Mouse (Mus musculus) lung, adult 2 months (tissue): ENCODE measurements at regions not wholly inside any gene's neighbourhood (a gene's known extent, or its start where the extent isn't known, plus 50 kb on each side); places are given as distances from the start of the nearest gene placed in this dataset.

Experiments used
- DNase-seq: peaks from one replicate; pipeline ENCODE4 v3.0.0; 2022
- H3K4me1 ChIP-seq: fragments of 200-500 bp; 2 replicates; pipeline ENCODE4 v1.6.1; 2011; ENCODE audit warnings: low read length; ENCODE audit not compliant: control insufficient read depth, insufficient read depth
- H3K4me3 ChIP-seq: fragments of 200-500 bp; replicated peaks from 2 replicates; pipeline ENCODE3; 2011; ENCODE audit warnings: low read depth, mild to moderate bottlenecking, control low read depth, low read length; ENCODE audit errors: extremely low read depth
- CTCF ChIP-seq: fragments of 200-500 bp; IDR thresholded peaks from 2 replicates; pipeline ENCODE4 v1.5.1; 2011; ENCODE audit warnings: mild to moderate bottlenecking, low read length, control low read depth; ENCODE audit not compliant: insufficient read depth
- POLR2A ChIP-seq: fragments of 200-500 bp; IDR thresholded peaks from 2 replicates; pipeline ENCODE4 v1.6.1; 2011; ENCODE audit warnings: low read depth, mild to moderate bottlenecking, control low read depth, low read length, borderline replicate concordance; ENCODE audit errors: extremely low read depth
- WGBS: fragments of 180-500 bp; shearing (Covaris S2); methylation state at CpG from one replicate; pipeline ENCODE4 v1.1.7; 2018; 5-methylcytosine and 5-hydroxymethylcytosine counted together

DNA sequence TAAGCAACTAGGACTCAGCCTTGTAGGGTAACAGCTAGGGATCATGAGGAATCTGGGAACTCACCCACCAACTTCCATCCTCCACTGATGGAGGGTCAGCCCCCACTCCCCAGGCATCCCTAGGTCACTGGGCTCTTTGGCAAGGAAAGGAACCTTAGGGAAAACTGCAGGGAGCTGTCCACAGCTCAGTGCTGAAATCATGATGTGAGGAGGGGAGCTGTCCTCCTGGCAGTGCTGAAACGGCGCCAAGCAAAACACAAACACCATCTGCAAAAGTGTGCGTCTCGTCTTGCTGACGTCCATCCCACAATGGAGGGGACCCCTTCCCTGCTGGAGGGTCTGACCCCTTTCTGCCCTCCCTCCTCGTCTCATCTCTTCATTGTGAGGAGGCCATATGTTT lies 68.6 kb upstream of the Rph3a start:
- H3K4me3 ChIP-seq, result no peak overlapping the region
- TF ChIP-seq POLR2A, result no peak
- no peak; the same call in 1 of the 2 replicates for TF ChIP-seq CTCF
- WGBS, result 14% methylated on average over 6 of the region's 6 CpGs
- peak; percentile 35 for DNase-seq
- no peaks in the 10 kb centered on the region for H3K4me1 ChIP-seq

GRCm38 (mm10) chr5:121076741-121077140 lies 66.8 kb upstream of the Rph3a start:
- DNase-seq, result no peak
- no peaks in the 10 kb centered on the region for H3K4me1 ChIP-seq
- no peak for TF ChIP-seq CTCF
- WGBS, result 84% methylated on average over 7 of the region's 7 CpGs
- H3K4me3 ChIP-seq, result no peak overlapping the region

- Histone ChIP-seq H3K4me1 (no peaks in the 10 kb centered on the region), H3K4me3 (no peak overlapping the region)
- DNase-seq, result no peak
- 7% methylated on average over 11 of the region's 11 CpGs for WGBS
- TF ChIP-seq CTCF (no peak), POLR2A (no peak)
Measured at GRCm38 (mm10) chr5:121068821-121069220, 58.9 kb upstream of the Rph3a start.

GRCm38 (mm10) chr5:121064721-121065120 lies 54.8 kb upstream of the Rph3a start:
- no peaks in the 10 kb centered on the region for H3K4me1 ChIP-seq
- TF ChIP-seq POLR2A, result no peak
- TF ChIP-seq CTCF, result no peak
- 55% methylated on average over 12 of the region's 12 CpGs for WGBS
- no peak overlapping the region for H3K4me3 ChIP-seq
- DNase-seq, result no peak

DNA sequence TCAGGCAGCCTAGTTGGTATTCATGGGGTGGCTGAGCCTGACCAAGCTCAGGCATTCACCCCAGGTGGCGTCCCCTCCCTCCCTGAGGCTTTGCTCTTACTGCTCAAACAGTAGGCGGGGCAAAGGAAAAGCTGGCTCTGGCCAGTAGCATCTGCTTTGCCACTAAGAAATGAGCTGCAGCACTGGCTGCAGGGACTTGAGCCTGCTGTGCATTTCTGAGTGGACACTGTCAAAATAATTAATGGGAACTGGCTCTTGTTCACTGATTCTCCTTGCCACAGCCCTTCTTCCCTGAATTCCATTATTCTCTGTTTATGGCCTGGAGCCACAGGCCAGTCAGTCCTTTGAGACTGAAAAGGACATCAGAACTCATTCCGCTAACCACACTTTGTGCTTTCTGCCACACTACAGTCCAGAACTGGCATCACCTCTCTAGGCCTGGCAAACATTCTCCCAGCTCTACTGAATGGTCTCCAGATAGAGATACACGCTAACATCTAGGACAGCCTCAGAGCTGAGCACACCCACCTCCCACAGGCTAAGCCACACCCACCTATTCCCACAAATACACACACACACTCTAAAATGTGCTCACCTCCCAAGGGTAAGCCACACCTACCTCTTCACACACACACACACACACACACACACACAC lies 53.2 kb upstream of the Rph3a start:
- no peak for DNase-seq
- Histone ChIP-seq H3K4me1 (no peaks in the 10 kb centered on the region), H3K4me3 (no peak overlapping the region)
- no peak for TF ChIP-seq POLR2A
- no peak for TF ChIP-seq CTCF
- WGBS, result 43% methylated on average over 4 of the region's 4 CpGs

- Histone ChIP-seq H3K4me3 (no peak overlapping the region), H3K4me1 (no peaks in the 10 kb centered on the region)
- no peak for TF ChIP-seq POLR2A
- no peak for TF ChIP-seq CTCF
- no peak for DNase-seq
- WGBS, result 68% methylated on average over 2 of the region's 2 CpGs
Measured at GRCm38 (mm10) chr5:121061688-121062087, 51.8 kb upstream of the Rph3a start.
